Comparison of ENCODE assay signal across 9 mouse cellular contexts in genomic region chr2:154459851-154460250, GRCm38 (mm10). TPM values are rescaled to one million over a fixed set of nuclear protein-coding genes. Genes with fewer than 3 reads are reported as not detected.
DNase-seq lines count a peak whose midpoint lies in the region; ATAC-seq and TF ChIP-seq lines count a peak whose summit lies in the region.
"Had no signal": no experiment of that assay in that cellular context is flagged by ENCODE, and none has a peak within 500 bp of the region (broad histone marks: within the 10 kb centered on the region; RNA-seq: fewer than 3 reads in every experiment).

No protein-coding gene starts in this region.

- H3K36me3 ChIP-seq in hindbrain, embryonic 15.5 days: no peaks in the 10 kb centered on the region
- H3K36me3 ChIP-seq in myocyte (ENCODE audit: control insufficient read depth, insufficient read depth): no peaks in the 10 kb centered on the region

- H3K4me1 ChIP-seq in hindbrain, embryonic 15.5 days (replicated peaks): peaks cover 25% of the 10 kb centered on the region

- peaks cover 80% of the 10 kb centered on the region for H3K79me2 ChIP-seq in myocyte (ENCODE audit: control insufficient read depth, insufficient read depth)

- no peaks in the 10 kb centered on the region for H3K27me3 ChIP-seq in hindbrain, embryonic 15.5 days
- no peaks in the 10 kb centered on the region for H3K27me3 ChIP-seq in myocyte (ENCODE audit: control insufficient read depth, insufficient read depth, insufficient read length)

- no peak overlapping the region for H3K9ac ChIP-seq in hindbrain, embryonic 15.5 days

- no peak for TF ChIP-seq POLR2A in myocyte (IDR thresholded peaks at IDR 0.05; ENCODE audit: insufficient read length, low read depth)

- no peak overlapping the region for H3ac ChIP-seq in myocyte (ENCODE audit: control insufficient read depth, insufficient read length)

- DNase-seq in frontal cortex, postnatal 25 days (ENCODE audit: low spot score in 2 of 2): no peak
- DNase-seq in cerebellum, adult 9-10 months: peak; percentile 91
- DNase-seq in gastrocnemius, adult 8-10 months (ENCODE audit: low spot score in 2 of 2): peak; percentile 7 to 37
- peak; percentile 23 to 45 for DNase-seq in layer of hippocampus, postnatal 25 days (ENCODE audit: extremely low spot score in 1 of 2, low spot score in 1 of 2)

- no peak overlapping the region for H3K4me2 ChIP-seq in hindbrain, embryonic 15.5 days
- peak overlapping the region; percentile 42 for H3K4me2 ChIP-seq in myocyte (ENCODE audit: low read depth)

- 21% methylated on average over 4 of the region's 4 CpGs for WGBS in hindbrain, embryonic 15.5 days

- no peak overlapping the region for H3K4me3 ChIP-seq in hindbrain, embryonic 15.5 days
- H3K4me3 ChIP-seq in myocyte: no peak overlapping the region

- ATAC-seq in frontal cortex, adult (ENCODE audit: low TSS enrichment): 0 out of 2 replicates have a peak, but pooled peaks have one; percentile 24
- peak; percentile 76 for ATAC-seq in hindbrain, embryonic 15.5 days (ENCODE audit: low FRiP score, low read depth)
- ATAC-seq in inflammation-experienced regulatory T-cells, adult 6 months: no peak

- H3K9me3 ChIP-seq in hindbrain, embryonic 15.5 days: no peaks in the 10 kb centered on the region

- no peak overlapping the region for H3K27ac ChIP-seq in hindbrain, embryonic 15.5 days (replicated peaks)

TF ChIP-seq in myocyte, 11 proteins besides CTCF, POLR2A, EP300 and RAD21:
- TF ChIP-seq USF1 (IDR thresholded peaks at IDR 0.05; ENCODE audit: low read depth) (no peak), POLR2AphosphoS2 (IDR thresholded peaks at IDR 0.05; ENCODE audit: insufficient read length, low read depth) (no peak), MYOD1 (IDR thresholded peaks at IDR 0.05; ENCODE audit: control insufficient read depth in 1 of 3, insufficient read length in 2 of 3, low read depth in 2 of 3) (no peak)

RNA-seq across cellular contexts. Expression of gene Cbfa2t2, which starts 23.6 kb away (rescaled TPM):
- total RNA-seq in gastrocnemius, adult 8-10 months (2022): 10 to 100 TPM; 12.7 to 14.8 (median 13.5) TPM
- polyA plus RNA-seq in hindbrain, embryonic 15.5 days (2015; fragmentation: Nextera tagmentation; extraction: Ambion mirVana): 48.0 and 50.8 TPM in 2 replicates
- 10 to 100 TPM; 46.4 to 51.4 TPM for total RNA-seq in layer of hippocampus, postnatal 25 days (2021)
- 7.5 TPM for polyA plus RNA-seq in myocyte (2012; fragmentation: generic; extraction: Trizol)
- 10 to 100 TPM; 18.9 to 26.6 (median 25.6) TPM for polyA plus RNA-seq in inflammation-experienced regulatory T-cells, adult 6 months (2017; shearing (Covaris generic))

RNA-seq across cellular contexts. Expression of gene Snta1, which starts 52.0 kb away (rescaled TPM):
- total RNA-seq in gastrocnemius, adult 8-10 months (2022): 100 to 1,000 TPM; 156 to 248 (median 181) TPM
- 13.0 and 13.7 TPM in 2 replicates for polyA plus RNA-seq in hindbrain, embryonic 15.5 days (2015; fragmentation: Nextera tagmentation; extraction: Ambion mirVana)
- 10 to 100 TPM; 39.1 to 44.3 TPM for total RNA-seq in layer of hippocampus, postnatal 25 days (2021)
- polyA plus RNA-seq in myocyte (2012; fragmentation: generic; extraction: Trizol): 61.7 TPM
- polyA plus RNA-seq in inflammation-experienced regulatory T-cells, adult 6 months (2017; shearing (Covaris generic)): not detected
- total RNA-seq: common myeloid progenitor, adult 5-6 weeks had no signal

Comparison
In these comparisons a context has a peak if more than half of its experiments do, and no peak if none do; other contexts are left out.
1. DNase-seq: peak in cerebellum, adult 9-10 months (single experiment), gastrocnemius, adult 8-10 months (2 of 2) and layer of hippocampus, postnatal 25 days (2 of 2); none in frontal cortex, postnatal 25 days (0 of 2).
2. RNA of gene Snta1, which starts 52.0 kb away (polyA plus RNA-seq): 61.7 TPM in myocyte (single experiment) and 13.0 to 13.7 TPM in hindbrain, embryonic 15.5 days; not detected in inflammation-experienced regulatory T-cells, adult 6 months; every median in the first group is over 10 times any median in the second.